Mouse (Mus musculus): ENCODE measurements at regions not wholly inside any gene's neighbourhood (a gene's known extent, or its start where the extent isn't known, plus 50 kb on each side); places are given as distances from the start of the nearest gene placed in this dataset.

DNA sequence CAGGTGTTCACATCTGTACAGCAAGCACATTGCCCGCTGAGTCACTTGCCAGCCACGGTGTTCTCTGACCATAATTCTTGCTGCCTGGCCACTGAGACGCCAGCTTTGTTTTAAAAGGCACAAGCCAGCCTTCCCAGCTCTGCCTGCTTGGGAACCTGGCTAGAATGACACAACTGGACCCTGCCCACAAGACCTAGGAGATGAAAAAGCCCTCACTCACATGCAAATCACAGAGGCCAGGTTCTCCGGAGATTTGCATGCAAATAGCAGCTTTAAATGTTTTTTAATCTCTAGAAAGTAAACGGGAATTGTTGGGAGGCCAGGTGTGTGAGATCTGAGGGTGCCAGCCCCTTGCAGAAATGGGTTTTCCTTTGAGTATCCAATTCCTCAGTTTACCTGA, 71.9 kb downstream of the 1810010D01Rik start:
- Histone ChIP-seq H3K4me1 (ENCODE audit: control insufficient read depth, insufficient read depth, low read length) (0 out of 2 replicates have a peak, but pooled peaks cover 3% of the 10 kb centered on the region), H3K4me3 (replicated peaks; ENCODE audit: extremely low read depth, low read depth, low read length) (no peak overlapping the region)
- DNase-seq = no peak
- TF ChIP-seq CTCF (IDR thresholded peaks at IDR 0.05; ENCODE audit: insufficient read depth, low read length) = no peak
- TF ChIP-seq POLR2A (IDR thresholded peaks at IDR 0.05; ENCODE audit: borderline replicate concordance, extremely low read depth, low read depth, low read length) = no peak
- 49% methylated on average over 5 of the region's 5 CpGs for WGBS

- no peak for DNase-seq
- 91% methylated on average over 5 of the region's 5 CpGs for WGBS
- TF ChIP-seq CTCF (IDR thresholded peaks at IDR 0.05; ENCODE audit: insufficient read depth, low read length) (no peak), POLR2A (IDR thresholded peaks at IDR 0.05; ENCODE audit: borderline replicate concordance, extremely low read depth, low read depth, low read length) (no peak)
Measured at GRCm38 (mm10) chr7:145132506-145132905, 75.4 kb downstream of the 1810010D01Rik start.

GRCm38 (mm10) chr7:145131438-145132159, 76.3 kb downstream of the 1810010D01Rik start:
- no peak overlapping the region for H3K4me3 ChIP-seq (replicated peaks; ENCODE audit: extremely low read depth, low read depth, low read length)
- peak; percentile 48 for DNase-seq
- 60% methylated on average over 8 of the region's 8 CpGs for WGBS
- TF ChIP-seq POLR2A (IDR thresholded peaks at IDR 0.05; ENCODE audit: borderline replicate concordance, extremely low read depth, low read depth, low read length) = no peak
- TF ChIP-seq CTCF (IDR thresholded peaks at IDR 0.05; ENCODE audit: insufficient read depth, low read length) = peak; percentile 42; the same call in 1 of the 2 replicates
- H3K4me1 ChIP-seq (ENCODE audit: control insufficient read depth, insufficient read depth, low read length) = peaks cover 3% of the 10 kb centered on the region; the same call in 1 of the 2 replicates

More at GRCm38 (mm10) chr7:145132506-145132905, 75.4 kb downstream of the 1810010D01Rik start:
- Histone ChIP-seq H3K4me3 (replicated peaks; ENCODE audit: extremely low read depth, low read depth, low read length) (no peak overlapping the region), H3K4me1 (ENCODE audit: control insufficient read depth, insufficient read depth, low read length) (peaks cover 3% of the 10 kb centered on the region; the same call in 1 of the 2 replicates)

DNA sequence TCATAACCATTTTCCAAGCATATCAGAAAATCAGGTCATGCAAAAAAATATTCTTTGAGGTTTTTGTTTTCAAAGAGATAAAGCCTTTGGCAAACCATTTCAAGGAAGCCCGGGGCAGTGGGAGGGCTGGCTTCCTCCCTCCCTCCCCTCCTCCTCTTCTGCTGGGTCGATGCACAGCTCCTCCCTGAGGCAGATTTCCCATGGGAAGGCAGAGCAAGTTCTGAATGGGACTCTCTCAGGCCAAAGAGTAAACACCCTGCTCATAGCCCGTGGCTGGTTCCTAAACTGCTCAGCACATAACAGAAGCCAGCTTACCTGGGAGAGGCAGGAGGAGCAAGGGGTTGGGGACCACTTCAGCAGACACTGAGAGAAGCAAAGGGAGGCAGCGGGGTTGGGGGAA, 77.9 kb downstream of the 1810010D01Rik start:
- H3K4me1 ChIP-seq (ENCODE audit: control insufficient read depth, insufficient read depth, low read length) = peaks cover 3% of the 10 kb centered on the region; the same call in 1 of the 2 replicates
- H3K4me3 ChIP-seq (replicated peaks; ENCODE audit: extremely low read depth, low read depth, low read length) = no peak overlapping the region
- 11% methylated on average over 4 of the region's 4 CpGs for WGBS
- TF ChIP-seq CTCF (IDR thresholded peaks at IDR 0.05; ENCODE audit: insufficient read depth, low read length) (no peak), POLR2A (IDR thresholded peaks at IDR 0.05; ENCODE audit: borderline replicate concordance, extremely low read depth, low read depth, low read length) (no peak)
- DNase-seq = no peak

DNA sequence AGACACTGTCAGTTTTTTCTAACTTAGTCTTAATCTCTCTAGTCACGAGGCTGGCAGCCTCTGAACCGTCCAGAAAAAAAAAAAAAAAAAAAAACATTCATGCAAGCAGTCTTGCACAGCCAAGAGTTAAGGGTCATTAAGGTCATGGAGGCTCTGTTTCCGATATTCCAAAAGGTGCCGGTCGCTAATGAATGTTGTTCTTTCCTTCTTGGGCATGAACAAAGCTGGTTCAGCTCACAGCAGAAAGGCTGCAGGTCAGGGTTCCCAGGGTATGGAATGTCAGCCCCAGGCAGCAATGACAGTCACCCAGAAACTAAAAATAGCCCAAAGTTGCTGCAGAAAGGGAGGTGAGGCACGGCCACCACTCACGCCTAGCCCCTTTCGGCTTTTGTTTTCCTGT, 80.3 kb downstream of the 1810010D01Rik start:
- WGBS = 50% methylated on average over 8 of the region's 8 CpGs
- Histone ChIP-seq H3K4me3 (replicated peaks; ENCODE audit: extremely low read depth, low read depth, low read length) (no peak overlapping the region), H3K4me1 (ENCODE audit: control insufficient read depth, insufficient read depth, low read length) (peaks cover 3% of the 10 kb centered on the region; the same call in 1 of the 2 replicates)
- no peak for DNase-seq
- TF ChIP-seq CTCF (IDR thresholded peaks at IDR 0.05; ENCODE audit: insufficient read depth, low read length) = no peak
- no peak for TF ChIP-seq POLR2A (IDR thresholded peaks at IDR 0.05; ENCODE audit: borderline replicate concordance, extremely low read depth, low read depth, low read length)

GRCm38 (mm10) chr7:145127180-145127579, 80.7 kb downstream of the 1810010D01Rik start:
- 83% methylated on average over 4 of the region's 4 CpGs for WGBS
- Histone ChIP-seq H3K4me1 (ENCODE audit: control insufficient read depth, insufficient read depth, low read length) (peaks cover 3% of the 10 kb centered on the region; the same call in 1 of the 2 replicates), H3K4me3 (replicated peaks; ENCODE audit: extremely low read depth, low read depth, low read length) (no peak overlapping the region)
- TF ChIP-seq POLR2A (IDR thresholded peaks at IDR 0.05; ENCODE audit: borderline replicate concordance, extremely low read depth, low read depth, low read length) (no peak), CTCF (IDR thresholded peaks at IDR 0.05; ENCODE audit: insufficient read depth, low read length) (no peak)
- no peak for DNase-seq

DNA sequence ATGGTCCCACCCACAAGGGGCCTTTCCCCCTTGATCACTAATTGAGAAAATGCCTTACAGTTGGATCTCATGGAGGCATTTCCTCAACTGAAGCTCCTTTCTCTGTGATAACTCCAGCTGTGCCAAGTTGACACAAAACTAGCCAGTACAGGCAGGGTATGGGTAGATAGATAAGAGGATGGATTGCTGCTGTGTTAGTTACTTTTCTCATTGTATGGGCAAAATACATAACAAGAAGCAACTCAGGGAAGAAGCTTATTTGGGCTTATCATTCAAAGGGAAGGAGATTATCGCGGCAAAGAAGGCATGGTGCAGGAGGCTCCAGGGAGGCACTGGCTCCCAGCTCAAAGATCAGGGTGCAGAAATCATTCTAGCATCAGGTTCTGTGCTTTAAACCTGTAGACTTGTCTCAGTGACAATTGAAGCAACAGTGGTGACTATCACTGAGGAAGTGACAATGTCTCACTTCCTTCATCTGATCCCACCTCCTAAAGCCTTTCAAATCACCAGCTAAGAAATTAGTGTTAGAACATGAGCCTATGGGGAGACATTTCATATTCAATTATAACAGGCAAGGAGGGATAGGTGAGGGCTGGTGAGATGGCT, 83.8 kb downstream of the 1810010D01Rik start:
- Histone ChIP-seq H3K4me3 (replicated peaks; ENCODE audit: extremely low read depth, low read depth, low read length) (no peak overlapping the region), H3K4me1 (ENCODE audit: control insufficient read depth, insufficient read depth, low read length) (no peaks in the 10 kb centered on the region)
- no peak for DNase-seq
- no peak for TF ChIP-seq CTCF (IDR thresholded peaks at IDR 0.05; ENCODE audit: insufficient read depth, low read length)
- TF ChIP-seq POLR2A (IDR thresholded peaks at IDR 0.05; ENCODE audit: borderline replicate concordance, extremely low read depth, low read depth, low read length) = no peak
- WGBS = 89% methylated on average over 2 of the region's 2 CpGs

- no peaks in the 10 kb centered on the region for H3K4me1 ChIP-seq (ENCODE audit: control insufficient read depth, insufficient read depth, low read length)
- DNase-seq = no peak
- no peak for TF ChIP-seq CTCF (IDR thresholded peaks at IDR 0.05; ENCODE audit: insufficient read depth, low read length)
- H3K4me3 ChIP-seq (replicated peaks; ENCODE audit: extremely low read depth, low read depth, low read length) = no peak overlapping the region
- 84% methylated on average over 2 of the region's 2 CpGs for WGBS
Measured at GRCm38 (mm10) chr7:145122471-145122870, 85.4 kb downstream of the 1810010D01Rik start.

DNA sequence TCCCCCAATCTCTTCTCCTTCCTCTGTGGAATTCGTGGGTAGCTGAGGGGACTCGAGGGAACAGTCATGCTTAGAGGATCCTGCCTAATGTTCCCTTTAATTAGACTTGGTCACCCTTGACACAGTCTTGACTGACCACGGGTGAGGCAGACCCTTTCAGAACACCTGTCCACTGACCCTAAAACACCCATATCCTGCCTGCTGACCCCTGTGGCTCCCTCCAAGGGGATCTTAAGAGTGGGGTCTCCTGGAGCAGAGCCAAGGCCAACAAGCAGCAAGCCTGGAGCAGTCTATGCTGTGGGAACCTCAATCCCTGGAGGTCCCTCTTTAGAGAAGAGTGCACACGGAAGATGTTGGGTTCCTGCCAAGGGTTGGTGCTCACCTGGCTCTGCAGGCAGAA, 89.5 kb downstream of the 1810010D01Rik start:
- no peak for TF ChIP-seq CTCF (IDR thresholded peaks at IDR 0.05; ENCODE audit: insufficient read depth, low read length)
- no peak for TF ChIP-seq POLR2A (IDR thresholded peaks at IDR 0.05; ENCODE audit: borderline replicate concordance, extremely low read depth, low read depth, low read length)
- WGBS = 57% methylated on average over 4 of the region's 4 CpGs
- no peak for DNase-seq
- no peaks in the 10 kb centered on the region for H3K4me1 ChIP-seq (ENCODE audit: control insufficient read depth, insufficient read depth, low read length)
- H3K4me3 ChIP-seq (replicated peaks; ENCODE audit: extremely low read depth, low read depth, low read length) = no peak overlapping the region

GRCm38 (mm10) chr7:145114660-145115059, 93.3 kb downstream of the 1810010D01Rik start:
- DNase-seq = no peak
- Histone ChIP-seq H3K4me3 (replicated peaks; ENCODE audit: extremely low read depth, low read depth, low read length) (no peak overlapping the region), H3K4me1 (ENCODE audit: control insufficient read depth, insufficient read depth, low read length) (peaks cover 27% of the 10 kb centered on the region)
- WGBS = 74% methylated on average over 2 of the region's 2 CpGs
- TF ChIP-seq CTCF (IDR thresholded peaks at IDR 0.05; ENCODE audit: insufficient read depth, low read length) (peak; percentile 64), POLR2A (IDR thresholded peaks at IDR 0.05; ENCODE audit: borderline replicate concordance, extremely low read depth, low read depth, low read length) (no peak)
